Mouse (Mus musculus) forebrain, embryonic 11.5 days (tissue): ENCODE measurements around the gene Golm1. TPM values are rescaled to one million over a fixed set of nuclear protein-coding genes. Genes with fewer than 3 reads are reported as not detected.

Experiments used
- ATAC-seq: fragments of 200-750 bp; cut with Nextera tagmentation; replicated peaks from 2 replicates; pipeline ENCODE4 v1.8.0; 2017; ENCODE audit warnings: moderate TSS enrichment; ENCODE audit not compliant: low FRiP score
- DNase-seq: peaks from one replicate; pipeline ENCODE4 v3.0.0-alpha.2; 2017; ENCODE audit warnings: low spot score
- H3K27ac ChIP-seq: fragments of 300-500 bp; sonication (generic); 2 replicates; pipeline ENCODE4 v1.5.1; 2014; ENCODE audit warnings: low read depth, low read length
- H3K27me3 ChIP-seq: fragments of 300-500 bp; sonication (generic); 2 replicates; pipeline ENCODE4 v1.6.1; 2014; ENCODE audit warnings: mild to moderate bottlenecking, low read length, mixed read lengths; ENCODE audit not compliant: control insufficient read depth, insufficient read depth
- H3K36me3 ChIP-seq: fragments of 300-500 bp; sonication (generic); 2 replicates; pipeline ENCODE4 v1.6.1; 2014; ENCODE audit warnings: mild to moderate bottlenecking, low read length, moderate library complexity, mixed read lengths; ENCODE audit not compliant: control insufficient read depth, insufficient read depth
- H3K4me1 ChIP-seq: fragments of 300-500 bp; sonication (generic); replicated peaks from 2 replicates; pipeline ENCODE4 v1.6.1; 2014; ENCODE audit warnings: low read length, mixed read lengths; ENCODE audit not compliant: control insufficient read depth, insufficient read depth
- H3K4me2 ChIP-seq: fragments of 300-500 bp; sonication (generic); 2 replicates; pipeline ENCODE4 v1.6.1; 2014; ENCODE audit warnings: low read depth, mild to moderate bottlenecking, low read length, moderate library complexity, mixed read lengths; ENCODE audit not compliant: severe bottlenecking
- H3K4me3 ChIP-seq: fragments of 300-500 bp; sonication (generic); 2 replicates; pipeline ENCODE4 v1.5.1; 2014; ENCODE audit warnings: low read depth, low read length
- H3K9ac ChIP-seq: fragments of 300-500 bp; sonication (generic); 2 replicates; pipeline ENCODE4 v1.6.1; 2014; ENCODE audit warnings: low read length
- H3K9me3 ChIP-seq: fragments of 300-500 bp; sonication (generic); 2 replicates; pipeline ENCODE4 v1.6.1; 2016; ENCODE audit warnings: low read length, mixed read lengths; ENCODE audit not compliant: control insufficient read depth
- WGBS: fragments of 180-500 bp; shearing (Covaris S2); extraction: QIAGEN DNeasy Blood & Tissue Kit; methylation state at CpG from one replicate; pipeline ENCODE4 v1.1.7; 2014; 5-methylcytosine and 5-hydroxymethylcytosine counted together
- polyA plus RNA-seq: library from polyadenylated mRNA; unstranded; fragments of >200 nt; fragmentation: Nextera tagmentation; extraction: Ambion mirVana; gene quantifications from 2 replicates; pipeline ENCODE4 v1.2.1, GENCODE M21; 2014

Gene Golm1
- polyA plus RNA-seq, 1 experiment from 2014 or later, result 131 TPM

DNA sequence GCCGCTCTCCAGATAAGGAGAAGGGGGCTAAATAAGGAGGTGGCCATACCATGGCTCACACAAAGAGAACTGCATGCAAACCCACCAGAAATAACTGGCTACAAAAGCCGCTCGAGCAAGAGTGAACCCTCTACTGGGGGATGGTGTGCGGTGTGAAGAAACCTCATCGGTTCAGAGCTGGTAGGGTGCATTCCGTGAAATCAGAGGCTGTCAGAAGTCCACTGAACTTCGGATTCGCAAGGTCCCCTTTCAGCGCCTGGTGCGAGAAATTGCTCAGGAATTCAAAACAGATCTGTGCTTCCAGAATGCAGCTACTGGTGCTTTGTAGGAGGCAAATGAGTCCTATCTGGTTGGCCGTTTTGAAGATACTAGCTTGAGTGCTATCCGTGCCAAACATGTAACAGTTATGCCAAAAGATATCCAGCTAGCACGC is 12.7 kb upstream of the Golm1 start:
- Histone ChIP-seq H3K36me3 (no peaks in the 10 kb centered on the region), H3K27ac (no peak overlapping the region)
- ATAC-seq, result no peak

DNA sequence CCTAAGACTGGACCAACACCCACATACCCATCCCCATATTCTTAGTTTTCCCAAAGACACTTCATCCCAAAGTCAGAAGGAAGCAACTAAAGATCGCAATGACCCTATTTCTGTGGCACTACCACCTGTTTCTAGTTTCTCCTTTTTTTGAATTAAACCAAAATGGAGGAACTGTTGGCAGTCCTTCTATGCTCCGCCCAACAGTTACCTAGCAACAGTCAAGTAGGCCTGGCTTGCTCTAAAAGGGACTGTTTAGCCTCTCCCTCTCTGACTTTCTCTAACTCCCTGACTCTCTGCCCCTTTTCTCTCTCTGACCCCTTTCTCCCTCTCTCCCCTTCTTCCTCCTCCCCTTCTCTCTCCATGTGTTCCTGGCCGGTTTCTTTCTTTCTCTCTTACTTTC is 9.6 kb upstream of the Golm1 start:
- DNase-seq (no peak), ATAC-seq (no peak)
- Histone ChIP-seq H3K27me3 (no peaks in the 10 kb centered on the region), H3K4me1 (no peaks in the 10 kb centered on the region), H3K9me3 (no peaks in the 10 kb centered on the region), H3K4me2 (no peak overlapping the region), H3K9ac (no peak overlapping the region), H3K4me3 (no peak overlapping the region), H3K36me3 (no peaks in the 10 kb centered on the region), H3K27ac (no peak overlapping the region)
- 89% methylated on average over 3 of the region's 3 CpGs for WGBS

More for the DNA sequence above, 12.7 kb upstream of the Golm1 start:
- DNase-seq, result no peak
- WGBS, result 72% methylated on average over 13 of the region's 13 CpGs
- no peaks in the 10 kb centered on the region; the same call in 1 of the 2 replicates for H3K9me3 ChIP-seq
- no peaks in the 10 kb centered on the region for H3K27me3 ChIP-seq
- no peaks in the 10 kb centered on the region for H3K4me1 ChIP-seq
- no peak overlapping the region for H3K4me3 ChIP-seq
- no peak overlapping the region for H3K9ac ChIP-seq
- H3K4me2 ChIP-seq, result no peak overlapping the region

DNA sequence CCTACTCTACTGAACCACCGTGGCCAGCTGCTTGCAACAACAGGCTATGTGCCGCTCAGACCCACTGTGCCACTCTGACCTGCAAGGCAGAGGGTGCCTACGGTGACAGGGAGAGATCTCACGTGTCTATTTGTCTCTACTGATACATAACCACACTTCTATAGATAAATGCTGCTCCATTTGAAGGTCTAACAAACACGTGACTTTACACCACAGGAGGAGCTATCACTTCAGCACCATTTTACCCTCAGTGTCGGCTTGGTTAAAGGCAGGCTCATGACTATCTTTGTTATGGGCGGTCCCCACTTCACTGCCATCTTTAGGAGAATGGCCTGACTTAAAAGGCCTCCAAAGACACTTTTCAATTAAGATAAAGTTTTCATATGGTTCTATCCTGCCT is 7.0 kb upstream of the Golm1 start:
- Histone ChIP-seq H3K36me3 (no peaks in the 10 kb centered on the region), H3K4me3 (no peak overlapping the region), H3K27ac (no peak overlapping the region), H3K4me2 (no peak overlapping the region), H3K9me3 (no peaks in the 10 kb centered on the region), H3K9ac (no peak overlapping the region), H3K4me1 (no peaks in the 10 kb centered on the region), H3K27me3 (no peaks in the 10 kb centered on the region)
- DNase-seq (no peak), ATAC-seq (no peak)
- WGBS, result 28% methylated on average over 7 of the region's 7 CpGs

DNA sequence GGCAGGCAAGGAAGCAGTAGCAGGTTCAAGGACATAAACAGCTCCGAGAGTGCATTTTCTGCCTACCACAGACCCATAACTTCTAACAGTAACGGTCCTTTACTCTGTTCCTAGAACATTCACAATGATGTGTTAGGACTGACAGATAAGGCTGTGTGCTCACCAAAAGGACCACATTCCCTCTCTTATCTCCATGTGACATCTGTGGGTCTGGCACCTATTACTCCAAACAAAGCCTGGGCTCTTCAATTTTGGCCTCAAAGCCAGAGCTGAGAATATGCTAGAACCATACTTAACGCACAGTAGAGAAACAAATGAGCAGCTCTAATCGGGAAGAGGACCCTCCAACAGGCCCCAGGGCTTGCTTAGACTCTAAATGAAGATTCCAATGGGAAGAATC is 4.3 kb upstream of the Golm1 start:
- WGBS, result 76% methylated on average over 4 of the region's 4 CpGs
- no peaks in the 10 kb centered on the region for H3K27me3 ChIP-seq
- no peak overlapping the region for H3K9ac ChIP-seq
- no peak overlapping the region for H3K4me2 ChIP-seq
- ATAC-seq (no peak), DNase-seq (no peak)
- no peak overlapping the region for H3K27ac ChIP-seq
- H3K36me3 ChIP-seq, result no peaks in the 10 kb centered on the region
- no peaks in the 10 kb centered on the region for H3K9me3 ChIP-seq
- H3K4me3 ChIP-seq, result no peak overlapping the region
- H3K4me1 ChIP-seq, result no peaks in the 10 kb centered on the region

DNA sequence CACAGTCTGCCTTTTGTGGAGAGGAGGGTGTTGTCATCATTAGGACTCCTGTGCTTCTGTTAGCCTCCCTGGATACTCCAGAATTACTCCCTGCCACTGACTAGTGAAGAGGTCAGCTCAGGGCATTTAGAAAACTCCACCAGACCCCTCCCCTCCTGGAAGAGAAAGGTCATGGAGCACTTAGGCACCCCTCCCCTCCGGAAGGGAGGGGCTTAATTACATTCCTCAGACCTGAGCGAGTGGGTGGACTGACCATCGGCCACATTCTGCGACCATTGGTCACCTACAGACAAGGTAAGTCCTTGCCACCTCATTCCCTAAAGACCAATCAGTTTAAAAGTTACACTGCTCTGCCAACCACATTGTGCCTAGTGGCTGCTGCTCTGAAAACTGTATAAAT is 3.7 kb upstream of the Golm1 start:
- Histone ChIP-seq H3K27me3 (no peaks in the 10 kb centered on the region), H3K4me1 (no peaks in the 10 kb centered on the region), H3K9me3 (no peaks in the 10 kb centered on the region), H3K27ac (no peak overlapping the region), H3K36me3 (no peaks in the 10 kb centered on the region), H3K4me2 (no peak overlapping the region), H3K4me3 (no peak overlapping the region), H3K9ac (no peak overlapping the region)
- 66% methylated on average over 4 of the region's 4 CpGs for WGBS
- ATAC-seq, result no peak
- no peak for DNase-seq

DNA sequence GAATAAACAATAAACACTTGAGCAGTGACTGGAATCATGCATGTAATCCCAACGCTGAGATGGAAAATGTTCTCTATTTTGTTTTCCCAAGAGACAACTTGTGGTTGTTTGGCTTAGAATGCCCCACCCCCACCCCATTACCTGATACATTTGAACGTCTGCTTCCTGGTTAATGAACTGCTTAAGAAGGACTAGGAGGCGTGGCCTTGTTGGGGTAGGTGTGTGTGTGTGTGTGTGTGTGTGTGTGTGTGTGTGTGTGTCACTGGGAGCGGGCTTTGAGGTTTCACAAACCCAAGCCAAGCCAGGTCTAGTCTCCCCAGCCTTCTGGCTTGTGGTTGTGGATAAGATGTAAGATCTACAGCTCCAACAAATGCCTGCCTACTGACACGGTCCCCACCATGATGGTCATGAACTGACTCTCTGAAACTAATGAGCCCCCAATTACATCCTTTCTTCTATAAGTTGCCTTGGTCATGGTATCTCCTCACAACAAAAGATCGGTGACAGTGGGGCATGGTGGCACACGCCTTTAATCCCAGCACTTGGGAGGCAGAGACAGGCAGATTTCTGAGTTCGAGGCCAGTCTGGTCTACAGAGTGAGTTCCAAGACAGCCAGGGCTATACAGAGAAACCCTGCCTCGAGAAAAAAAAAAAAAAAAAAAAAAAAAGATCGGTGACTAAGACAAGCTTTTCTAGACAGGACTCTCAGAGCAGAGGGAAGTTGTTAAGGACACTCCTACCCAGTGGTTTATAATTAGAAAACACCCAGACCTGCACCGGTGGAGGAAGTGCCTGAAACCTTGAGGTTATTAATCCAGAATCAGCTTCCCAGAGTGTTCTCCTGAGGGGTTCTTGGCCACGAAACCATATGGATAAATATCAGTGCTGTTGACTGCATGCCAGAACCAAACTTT is 962 bp upstream of the Golm1 start:
- 84% methylated on average over 12 of the region's 12 CpGs for WGBS
- Histone ChIP-seq H3K9ac (no peak overlapping the region), H3K27me3 (no peaks in the 10 kb centered on the region), H3K9me3 (no peaks in the 10 kb centered on the region), H3K4me2 (no peak overlapping the region), H3K4me3 (peak overlapping the region; percentile 72; the same call in 1 of the 2 replicates), H3K36me3 (no peaks in the 10 kb centered on the region), H3K4me1 (peaks cover 8% of the 10 kb centered on the region), H3K27ac (no peak overlapping the region)
- DNase-seq (no peak), ATAC-seq (no peak)

DNA sequence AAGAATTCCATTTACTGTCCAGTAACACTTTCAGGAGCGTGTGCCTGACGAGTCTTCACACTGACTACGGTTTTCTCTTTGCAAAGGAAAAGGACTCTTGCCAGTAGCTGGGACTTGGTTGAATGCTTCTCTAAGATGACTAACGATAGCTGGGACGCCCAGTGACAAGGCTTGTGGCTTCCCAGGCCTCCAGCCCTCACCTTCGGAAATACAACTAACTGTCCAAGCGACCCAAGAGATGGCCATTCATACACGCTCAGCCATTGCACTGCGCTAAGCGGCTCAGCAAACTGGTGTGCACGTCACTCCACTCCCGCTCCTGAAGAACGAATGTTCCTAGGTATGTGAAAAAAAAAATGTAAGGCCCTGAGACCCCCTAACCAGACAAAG is 855 bp downstream of the Golm1 start:
- DNase-seq, result peak; percentile 77
- Histone ChIP-seq H3K4me3 (peak overlapping the region; percentile 72), H3K9me3 (no peaks in the 10 kb centered on the region), H3K27me3 (no peaks in the 10 kb centered on the region), H3K4me1 (peaks cover 8% of the 10 kb centered on the region), H3K36me3 (no peaks in the 10 kb centered on the region), H3K9ac (peak overlapping the region; percentile 93), H3K27ac (peak overlapping the region; percentile 87), H3K4me2 (peak overlapping the region; percentile 59)
- 0 out of 2 replicates have a peak, but pooled peaks have one; percentile 42 for ATAC-seq
- WGBS, result under 1% methylated on average over 13 of the region's 13 CpGs

DNA sequence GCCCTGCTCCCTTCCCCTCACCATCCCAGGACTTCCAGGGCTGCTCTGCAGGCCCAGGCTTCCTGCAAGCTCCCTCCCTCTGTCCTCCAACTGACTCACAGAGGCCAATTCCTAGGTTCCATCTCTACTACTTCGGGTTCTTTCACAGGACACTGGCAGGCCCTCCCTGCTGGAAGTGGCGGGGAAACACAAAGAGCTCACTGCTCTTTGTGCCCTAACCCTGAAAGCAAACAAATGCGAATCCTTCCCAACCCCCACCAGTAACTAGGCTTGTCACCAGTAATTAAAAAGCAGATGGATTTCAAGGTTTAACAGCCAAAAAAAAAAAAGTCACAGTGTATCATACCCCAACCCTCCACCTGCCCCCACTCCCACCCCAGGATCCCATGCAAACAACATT is 1.4 kb downstream of the Golm1 start:
- WGBS, result 5% methylated on average over 3 of the region's 3 CpGs
- peak overlapping the region; percentile 93 for H3K9ac ChIP-seq
- H3K27me3 ChIP-seq, result no peaks in the 10 kb centered on the region
- peak overlapping the region; percentile 87 for H3K27ac ChIP-seq
- no peaks in the 10 kb centered on the region for H3K9me3 ChIP-seq
- DNase-seq (peak; percentile 74), ATAC-seq (peak; percentile 54)
- peak overlapping the region; percentile 59 for H3K4me2 ChIP-seq
- H3K36me3 ChIP-seq, result no peaks in the 10 kb centered on the region
- H3K4me3 ChIP-seq, result peak overlapping the region; percentile 72
- H3K4me1 ChIP-seq, result peaks cover 8% of the 10 kb centered on the region
